17 mouse cellular contexts compared by ENCODE assay signal in genomic region chr3:73217156-73217555, GRCm38 (mm10).
"Had no signal": no experiment of that assay in that cellular context is flagged by ENCODE, and none has a peak within 500 bp of the region (broad histone marks: within the 10 kb centered on the region; RNA-seq: fewer than 3 reads in every experiment).

No protein-coding gene starts in this region.

- ATAC-seq: lung, postnatal 0 days; midbrain, embryonic 13.5 days; midbrain, embryonic 16.5 days had no signal

- H3K27ac ChIP-seq: liver, embryonic 13.5 days; liver, embryonic 15.5 days; lung, embryonic 15.5 days; midbrain, embryonic 13.5 days; neural tube, embryonic 12.5 days; stomach, embryonic 15.5 days had no signal

- H3K27me3 ChIP-seq: liver, embryonic 13.5 days; liver, embryonic 15.5 days; lung, embryonic 15.5 days; megakaryocyte, embryonic 14.5 days; midbrain, embryonic 13.5 days; neural tube, embryonic 12.5 days; stomach, embryonic 15.5 days had no signal

- H3K36me3 ChIP-seq: liver, embryonic 13.5 days; liver, embryonic 15.5 days; lung, embryonic 15.5 days; midbrain, embryonic 13.5 days; neural tube, embryonic 12.5 days; stomach, embryonic 15.5 days had no signal

- H3K9me3 ChIP-seq: liver, embryonic 13.5 days; liver, embryonic 15.5 days; lung, embryonic 15.5 days; megakaryocyte, embryonic 14.5 days; midbrain, embryonic 13.5 days; neural tube, embryonic 12.5 days; stomach, embryonic 15.5 days had no signal

- H3K4me3 ChIP-seq: liver, embryonic 13.5 days; liver, embryonic 15.5 days; lung, embryonic 15.5 days; megakaryocyte, embryonic 14.5 days; midbrain, embryonic 13.5 days; neural tube, embryonic 12.5 days; stomach, embryonic 15.5 days had no signal

- H3K4me1 ChIP-seq: liver, embryonic 13.5 days; liver, embryonic 15.5 days; lung, embryonic 15.5 days; megakaryocyte, embryonic 14.5 days; midbrain, embryonic 13.5 days; neural tube, embryonic 12.5 days; stomach, embryonic 15.5 days had no signal

- H3K4me2 ChIP-seq: liver, embryonic 13.5 days; liver, embryonic 15.5 days; lung, embryonic 15.5 days; midbrain, embryonic 11.5 days; midbrain, embryonic 13.5 days; neural tube, embryonic 12.5 days; stomach, embryonic 15.5 days had no signal

- DNase-seq: liver, embryonic 13.5 days; lung, adult 18-20 months; lung, postnatal 14 days; lung, postnatal 36 days; right cerebral cortex, postnatal 14 days; thymus, adult 18-20 months; thymus, postnatal 14 days; thymus, postnatal 36 days had no signal

- H3K9ac ChIP-seq: liver, embryonic 13.5 days; liver, embryonic 15.5 days; lung, embryonic 15.5 days; midbrain, embryonic 13.5 days; neural tube, embryonic 12.5 days; stomach, embryonic 15.5 days had no signal
